Mouse (Mus musculus) midbrain, embryonic 12.5 days (tissue): Measurements from ENCODE around the gene Lats1. TPM values are rescaled to one million over a fixed set of nuclear protein-coding genes. Genes with fewer than 3 reads are reported as not detected.

Experiments used
- ATAC-seq: fragments of 200-750 bp; cut with Nextera tagmentation; 2 replicates; pipeline ENCODE4 v1.8.0; 2017; ENCODE audit warnings: low read depth, moderate TSS enrichment, moderate library complexity; ENCODE audit not compliant: low FRiP score
- H3K27ac ChIP-seq: fragments of 300-500 bp; sonication (generic); replicated peaks from 2 replicates; pipeline ENCODE4 v1.5.1; 2016; ENCODE audit warnings: mild to moderate bottlenecking
- H3K27me3 ChIP-seq: fragments of 300-500 bp; sonication (generic); 2 replicates; pipeline ENCODE4 v1.6.1; 2016; ENCODE audit warnings: mild to moderate bottlenecking
- H3K36me3 ChIP-seq: fragments of 300-500 bp; sonication (generic); 2 replicates; pipeline ENCODE4 v1.6.1; 2016
- H3K4me1 ChIP-seq: fragments of 300-500 bp; sonication (generic); 2 replicates; pipeline ENCODE4 v1.6.1; 2016
- H3K4me2 ChIP-seq: fragments of 300-500 bp; sonication (generic); replicated peaks from 2 replicates; pipeline ENCODE4 v1.6.1; 2016; ENCODE audit warnings: mild to moderate bottlenecking, moderate library complexity
- H3K4me3 ChIP-seq: fragments of 300-500 bp; sonication (generic); 2 replicates; pipeline ENCODE4 v1.5.1; 2016; ENCODE audit warnings: mild to moderate bottlenecking
- H3K9ac ChIP-seq: fragments of 300-500 bp; sonication (generic); replicated peaks from 2 replicates; pipeline ENCODE4 v1.6.1; 2016; ENCODE audit warnings: mild to moderate bottlenecking, moderate library complexity
- H3K9me3 ChIP-seq: fragments of 300-500 bp; sonication (generic); 2 replicates; pipeline ENCODE4 v1.6.1; 2016; ENCODE audit warnings: mild to moderate bottlenecking
- WGBS: fragments of 180-500 bp; shearing (Covaris S2); methylation state at CpG from one replicate; pipeline ENCODE4 v1.1.7; 2016; 5-methylcytosine and 5-hydroxymethylcytosine counted together
- polyA plus RNA-seq: library from polyadenylated mRNA; unstranded; fragments of >200 nt; fragmentation: Nextera tagmentation; extraction: Ambion mirVana; gene quantifications from 2 replicates; pipeline ENCODE4 v1.2.1, GENCODE M21; 2016

The Lats1 gene
- 16.0 and 18.2 TPM in 2 replicates for polyA plus RNA-seq

DNA sequence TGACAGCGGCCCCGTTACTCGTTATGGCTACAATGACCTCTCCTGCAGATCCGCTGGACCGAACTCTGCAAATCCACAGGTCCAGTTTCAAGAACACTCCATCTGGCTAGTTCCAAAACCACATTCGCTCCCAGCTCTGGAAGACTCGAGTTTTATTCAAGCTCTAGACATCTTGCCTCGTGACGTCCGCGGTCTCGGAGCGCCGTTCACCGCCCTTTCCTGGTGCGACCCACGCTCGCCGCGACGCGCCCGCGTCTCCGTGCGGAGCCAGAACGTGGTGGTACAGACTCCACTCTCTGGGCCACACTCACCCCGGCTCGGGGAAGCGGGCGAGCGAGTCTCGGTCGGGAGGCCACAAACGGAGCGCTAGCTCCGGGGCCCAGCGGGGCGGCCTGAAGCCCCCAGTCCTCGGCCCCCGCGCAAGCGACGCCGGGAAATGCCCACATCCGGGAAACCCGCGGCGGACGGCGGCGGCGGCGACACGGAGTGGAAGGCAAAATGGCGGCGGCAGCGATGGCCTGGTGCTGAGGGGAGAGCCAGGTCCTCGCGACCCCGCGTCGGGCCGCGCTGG lies at the start of gene Lats1, which contains the start of gene Pcmt1:
Gene Lats1 (plus strand): TSS at position 484 of the 571 bp plus-strand sequence.
Gene Pcmt1 (minus strand): TSS at position 406 of the 571 bp plus-strand sequence.
- peak within 1 kb of the TSS; percentile 74 for H3K4me2 ChIP-seq
- ATAC-seq = peak; percentile 93
- H3K4me1 ChIP-seq = peaks cover 31% of the 10 kb centered on the region
- peak within 1 kb of the TSS; percentile 100 for H3K4me3 ChIP-seq
- H3K9ac ChIP-seq = peak within 1 kb of the TSS; percentile 99
- peaks cover 31% of the 10 kb centered on the region for H3K36me3 ChIP-seq
- no peaks in the 10 kb centered on the region for H3K9me3 ChIP-seq
- H3K27me3 ChIP-seq = no peaks in the 10 kb centered on the region
- WGBS = under 1% methylated on average over 53 of the region's 65 CpGs
- peak within 1 kb of the TSS; percentile 96 for H3K27ac ChIP-seq

DNA sequence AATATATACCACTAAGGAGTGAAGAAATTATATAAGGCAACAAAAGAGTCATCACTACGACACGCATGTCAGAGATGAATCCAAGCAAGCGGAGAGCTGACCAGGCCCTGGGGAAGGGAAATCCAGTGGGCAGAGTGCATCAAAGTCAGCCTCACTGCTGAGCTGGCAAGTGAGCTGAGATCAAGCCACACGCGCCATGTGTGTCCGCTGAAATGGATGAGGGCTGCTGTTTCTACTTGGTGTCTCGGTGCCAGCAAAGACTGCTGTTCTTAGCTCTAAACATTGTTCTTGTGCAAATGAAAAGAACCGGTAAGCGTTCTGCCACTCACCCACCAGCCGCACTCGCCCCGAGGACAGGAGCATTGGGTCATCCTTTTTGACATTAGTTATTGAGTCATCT lies 40.6 kb upstream of the Lats1 start:
- H3K27me3 ChIP-seq = no peaks in the 10 kb centered on the region
- no peak overlapping the region for H3K9ac ChIP-seq
- H3K4me3 ChIP-seq = no peak overlapping the region
- WGBS = 96% methylated on average over 12 of the region's 12 CpGs
- H3K4me1 ChIP-seq = no peaks in the 10 kb centered on the region
- no peak overlapping the region for H3K4me2 ChIP-seq
- no peak overlapping the region for H3K27ac ChIP-seq
- no peak for ATAC-seq
- H3K36me3 ChIP-seq = peaks cover 61% of the 10 kb centered on the region
- no peaks in the 10 kb centered on the region for H3K9me3 ChIP-seq

GRCm38 (mm10) chr10:7645911-7646310 lies 35.1 kb upstream of the Lats1 start:
- Histone ChIP-seq H3K27me3 (no peaks in the 10 kb centered on the region), H3K27ac (no peak overlapping the region), H3K36me3 (peaks cover 46% of the 10 kb centered on the region), H3K9ac (no peak overlapping the region), H3K4me3 (no peak overlapping the region), H3K4me2 (no peak overlapping the region), H3K9me3 (no peaks in the 10 kb centered on the region), H3K4me1 (no peaks in the 10 kb centered on the region)
- ATAC-seq = no peak
- WGBS = 87% methylated on average over 2 of the region's 2 CpGs

DNA sequence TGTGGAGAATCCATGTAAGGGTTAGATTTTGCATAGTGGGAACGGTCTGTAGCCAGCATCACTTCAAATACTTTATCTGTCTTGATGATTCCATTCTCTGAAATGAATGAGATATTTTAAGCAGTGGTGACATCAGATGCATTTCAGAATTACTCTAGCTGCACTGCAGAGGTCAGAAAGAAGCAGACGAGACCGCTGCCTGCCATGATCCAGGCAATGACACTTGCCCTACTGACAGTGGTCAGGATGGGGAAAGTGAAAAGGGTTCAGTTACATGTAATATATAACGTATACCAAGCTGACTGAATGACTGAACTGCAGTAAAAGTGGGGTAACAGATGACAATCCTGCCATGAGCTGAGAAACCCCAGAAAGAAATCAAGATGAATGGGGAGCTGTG lies 32.0 kb upstream of the Lats1 start:
- no peak overlapping the region for H3K4me2 ChIP-seq
- H3K36me3 ChIP-seq = peaks cover 29% of the 10 kb centered on the region
- ATAC-seq = no peak
- H3K4me3 ChIP-seq = no peak overlapping the region
- H3K27ac ChIP-seq = no peak overlapping the region
- H3K9me3 ChIP-seq = no peaks in the 10 kb centered on the region
- no peak overlapping the region for H3K9ac ChIP-seq
- H3K27me3 ChIP-seq = no peaks in the 10 kb centered on the region
- WGBS = 92% methylated on average over 4 of the region's 4 CpGs
- H3K4me1 ChIP-seq = no peaks in the 10 kb centered on the region

DNA sequence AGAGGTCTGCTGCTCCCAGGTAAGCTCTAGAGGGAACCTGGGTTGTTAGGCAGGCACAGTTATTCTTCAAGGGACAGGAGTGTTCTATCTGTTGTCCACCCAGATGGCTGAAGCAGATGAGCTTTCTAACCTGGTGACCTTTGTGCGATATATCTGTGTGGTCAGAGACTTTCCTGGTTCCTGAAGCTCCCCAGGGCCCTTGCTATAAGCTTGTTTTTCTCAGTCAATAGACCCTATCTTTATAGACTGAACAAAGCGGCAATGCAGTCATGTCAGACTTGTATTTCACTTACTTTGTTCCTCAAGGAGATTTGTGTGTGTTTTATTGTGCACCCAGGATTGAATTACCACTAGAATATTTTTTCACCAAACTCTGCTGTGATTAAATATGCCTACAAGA lies 30.0 kb upstream of the Lats1 start:
- H3K4me1 ChIP-seq = no peaks in the 10 kb centered on the region
- no peak overlapping the region for H3K4me3 ChIP-seq
- H3K4me2 ChIP-seq = no peak overlapping the region
- H3K36me3 ChIP-seq = peaks cover 20% of the 10 kb centered on the region
- no peak overlapping the region for H3K27ac ChIP-seq
- WGBS = 93% methylated on average over 2 of the region's 2 CpGs
- ATAC-seq = no peak
- H3K9ac ChIP-seq = no peak overlapping the region
- H3K9me3 ChIP-seq = no peaks in the 10 kb centered on the region
- no peaks in the 10 kb centered on the region for H3K27me3 ChIP-seq

DNA sequence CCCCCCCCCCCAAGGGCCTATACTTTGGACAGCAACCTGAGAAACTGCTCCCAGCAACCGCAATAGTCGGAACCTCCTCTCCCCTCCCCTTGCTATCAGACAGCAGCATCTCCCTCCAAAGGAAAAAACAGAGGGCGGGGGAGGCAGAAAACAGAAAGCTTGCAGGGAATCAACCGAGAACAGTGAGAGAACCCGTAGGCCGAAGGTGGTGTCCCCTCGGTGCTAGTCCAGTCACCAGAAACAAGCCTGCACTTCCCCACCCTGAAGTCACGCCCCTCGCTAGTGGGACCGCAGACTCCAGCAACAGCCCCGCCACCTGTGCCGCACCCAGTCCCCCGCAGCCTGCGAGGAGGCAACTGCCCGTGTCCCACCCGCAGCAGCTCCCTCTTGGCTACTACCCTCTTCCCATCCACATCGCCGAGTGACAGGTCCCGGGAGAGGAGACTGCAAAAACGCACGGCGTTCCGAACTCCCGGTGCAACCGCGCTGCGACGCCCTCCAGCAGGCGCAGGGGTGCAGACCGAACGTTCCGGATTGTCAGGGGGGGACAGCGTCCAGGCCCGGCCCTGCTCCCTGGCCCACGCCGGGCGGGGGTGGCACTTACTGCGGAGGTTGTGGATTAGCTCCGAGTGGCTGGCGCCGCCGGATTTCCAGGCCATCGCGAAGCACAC lies 18.4 kb upstream of the Lats1 start:
- Histone ChIP-seq H3K36me3 (no peaks in the 10 kb centered on the region), H3K27ac (peak overlapping the region; percentile 89), H3K27me3 (no peaks in the 10 kb centered on the region), H3K4me3 (peak overlapping the region; percentile 74), H3K4me2 (peak overlapping the region; percentile 86), H3K9me3 (no peaks in the 10 kb centered on the region), H3K4me1 (peaks cover 8% of the 10 kb centered on the region), H3K9ac (peak overlapping the region; percentile 89)
- ATAC-seq = peak; percentile 82
- WGBS = under 1% methylated on average over 44 of the region's 44 CpGs

DNA sequence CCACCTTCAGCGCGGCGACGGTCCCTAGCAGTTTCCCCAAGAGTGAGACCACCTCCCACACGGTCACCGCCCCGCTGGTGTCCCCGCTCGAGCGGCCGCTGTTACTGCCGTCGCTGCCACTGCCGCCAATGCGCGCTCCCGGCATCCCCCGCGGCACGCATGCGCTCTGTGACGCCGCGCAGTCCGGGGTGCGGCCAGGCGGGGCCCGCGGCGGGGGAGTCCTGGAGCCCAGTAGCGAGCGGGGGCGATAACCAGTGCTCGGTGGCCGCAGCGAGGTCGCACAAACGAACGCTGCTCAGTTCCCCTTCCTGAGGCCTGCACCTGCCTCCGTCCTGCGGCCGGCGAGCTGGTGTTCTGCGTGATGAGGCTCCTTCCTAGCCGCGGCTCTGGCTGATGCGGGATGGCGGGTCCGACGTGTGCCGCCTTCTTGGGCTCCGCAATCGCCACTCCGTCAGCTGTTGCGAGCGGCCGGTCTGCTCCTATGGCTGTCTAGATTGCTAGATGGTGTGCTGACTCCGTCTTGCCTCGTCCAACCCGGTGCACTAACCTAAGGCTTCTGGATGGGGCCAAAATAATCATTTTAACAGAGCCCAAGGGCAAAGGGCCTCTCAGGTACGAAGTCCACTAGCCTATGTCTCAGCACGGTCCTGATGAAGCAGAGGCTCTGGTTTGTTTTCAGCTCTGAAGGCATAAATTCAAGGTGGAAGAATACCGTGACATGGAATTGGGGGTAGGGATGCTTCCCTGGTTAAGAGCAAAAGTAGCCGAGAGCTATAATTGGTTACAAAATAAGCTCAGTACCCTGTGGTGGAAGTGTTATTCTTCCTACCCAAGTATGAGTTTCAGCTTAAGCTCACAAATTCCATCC lies 17.6 kb upstream of the Lats1 start:
- Histone ChIP-seq H3K27ac (peak overlapping the region; percentile 89), H3K9ac (peak overlapping the region; percentile 89), H3K4me1 (peaks cover 14% of the 10 kb centered on the region), H3K4me3 (peak overlapping the region; percentile 74), H3K4me2 (peak overlapping the region; percentile 86), H3K36me3 (no peaks in the 10 kb centered on the region), H3K27me3 (no peaks in the 10 kb centered on the region), H3K9me3 (no peaks in the 10 kb centered on the region)
- ATAC-seq = peak; percentile 91
- WGBS = under 1% methylated on average over 62 of the region's 64 CpGs

DNA sequence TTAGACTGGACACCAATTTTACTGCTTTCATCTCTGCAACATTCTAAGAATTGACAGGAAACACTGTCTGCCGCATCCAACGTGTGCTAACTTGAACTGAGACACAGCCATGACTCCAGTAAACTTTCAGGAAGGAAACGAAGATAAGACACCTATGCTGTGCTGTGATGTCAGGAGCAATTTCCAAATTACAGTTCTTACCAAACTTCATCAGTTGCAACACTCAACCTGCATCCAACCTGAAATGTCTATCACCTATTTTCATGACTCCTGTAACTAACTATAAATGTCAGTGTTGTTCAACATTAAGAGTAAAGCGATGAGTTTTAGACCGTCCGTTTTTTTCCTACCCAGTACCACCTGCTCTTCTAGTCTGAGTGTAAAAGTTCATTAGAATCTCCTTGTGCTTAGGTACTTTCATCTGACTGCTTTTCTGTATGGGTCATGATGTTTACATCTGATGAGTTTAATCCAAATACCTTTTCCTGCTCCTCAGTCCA lies 16.9 kb upstream of the Lats1 start:
- no peak for ATAC-seq
- H3K9me3 ChIP-seq = no peaks in the 10 kb centered on the region
- peak overlapping the region; percentile 74 for H3K4me3 ChIP-seq
- no peaks in the 10 kb centered on the region for H3K27me3 ChIP-seq
- peaks cover 17% of the 10 kb centered on the region for H3K4me1 ChIP-seq
- 74% methylated on average over 6 of the region's 6 CpGs for WGBS
- H3K36me3 ChIP-seq = no peaks in the 10 kb centered on the region
- peak overlapping the region; percentile 86 for H3K4me2 ChIP-seq
- peak overlapping the region; percentile 89; the same call in 1 of the 2 replicates for H3K9ac ChIP-seq
- 0 out of 2 replicates have a peak overlapping the region, but pooled peaks have one; percentile 89 for H3K27ac ChIP-seq

DNA sequence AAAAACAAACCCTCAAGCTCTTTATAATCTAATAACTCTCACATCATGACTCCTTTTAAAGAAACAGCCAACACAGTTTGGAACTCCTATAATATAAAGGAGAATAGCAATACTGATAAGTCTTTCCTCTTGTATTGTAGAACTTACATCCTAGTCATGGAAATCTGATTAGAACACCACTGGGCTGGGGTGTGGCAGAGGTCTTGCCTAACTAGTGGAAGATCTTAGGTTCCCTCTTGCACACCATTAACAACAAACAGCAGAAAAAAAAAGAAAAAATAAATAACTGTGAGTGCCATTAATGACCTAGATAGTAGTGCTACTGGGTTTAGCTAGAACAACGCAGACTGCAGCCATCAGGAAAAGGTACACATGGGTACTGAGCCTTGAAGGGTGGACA lies 16.1 kb upstream of the Lats1 start:
- 98% methylated on average over 1 of the region's 1 CpGs for WGBS
- Histone ChIP-seq H3K27me3 (no peaks in the 10 kb centered on the region), H3K27ac (no peak overlapping the region), H3K9ac (no peak overlapping the region), H3K4me1 (peaks cover 17% of the 10 kb centered on the region), H3K4me2 (no peak overlapping the region), H3K36me3 (peaks cover 5% of the 10 kb centered on the region), H3K9me3 (no peaks in the 10 kb centered on the region), H3K4me3 (no peak overlapping the region)
- no peak for ATAC-seq

DNA sequence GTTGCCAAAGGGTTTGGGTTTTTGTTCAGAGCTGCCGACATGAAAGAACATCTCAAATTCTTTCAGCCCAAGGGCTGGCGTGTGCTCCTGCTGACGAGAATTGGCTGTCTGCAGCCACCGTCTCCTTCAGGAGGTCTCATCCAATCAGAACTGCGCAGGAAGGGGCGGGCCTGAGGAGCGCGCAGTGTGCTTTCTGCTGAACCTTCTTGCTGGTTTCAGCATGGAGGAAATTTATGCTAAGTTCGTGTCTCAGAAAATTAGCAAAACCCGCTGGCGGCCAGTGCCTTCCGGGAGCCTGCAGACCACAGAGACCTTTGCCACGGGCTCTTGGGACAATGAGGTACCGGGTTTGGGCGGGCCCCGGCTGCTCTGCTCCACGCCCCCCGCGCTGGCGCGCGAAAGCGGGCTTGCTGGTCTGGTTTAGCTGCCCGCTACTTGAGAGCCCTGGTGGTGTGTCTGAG lies 13.6 kb upstream of the Lats1 start, which contains the start of gene Nup43:
Gene Nup43 (plus strand): TSS at position 162 of the 461 bp plus-strand sequence.
- under 1% methylated on average over 24 of the region's 24 CpGs for WGBS
- H3K27me3 ChIP-seq = no peaks in the 10 kb centered on the region
- H3K36me3 ChIP-seq = peaks cover 15% of the 10 kb centered on the region
- H3K4me3 ChIP-seq = peak within 1 kb of the TSS; percentile 88
- peak within 1 kb of the TSS; percentile 77 for H3K27ac ChIP-seq
- H3K4me1 ChIP-seq = peaks cover 17% of the 10 kb centered on the region
- peak within 1 kb of the TSS; percentile 64 for H3K4me2 ChIP-seq
- no peaks in the 10 kb centered on the region for H3K9me3 ChIP-seq
- H3K9ac ChIP-seq = peak within 1 kb of the TSS; percentile 63
- ATAC-seq = peak; percentile 84

DNA sequence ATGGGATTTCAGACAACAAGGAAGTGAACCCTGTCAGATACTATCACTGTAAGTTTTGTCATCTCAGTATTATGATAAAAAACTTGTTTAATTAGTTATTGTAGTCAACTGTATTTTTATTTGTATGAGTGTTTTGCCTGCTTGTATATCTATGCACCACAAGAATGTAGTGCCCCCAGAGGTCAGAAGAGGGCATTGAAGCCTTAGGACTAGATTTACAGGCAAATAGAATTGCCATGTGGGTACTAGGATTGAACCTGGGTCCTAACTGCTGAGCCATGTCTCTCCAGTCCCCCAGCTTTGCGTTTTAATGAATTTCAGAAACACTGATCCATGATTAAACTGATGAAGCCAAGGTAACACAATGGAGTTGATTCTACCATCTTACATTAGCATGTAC lies 7.3 kb upstream of the Lats1 start:
- Histone ChIP-seq H3K4me1 (no peaks in the 10 kb centered on the region), H3K4me2 (no peak overlapping the region), H3K36me3 (peaks cover 54% of the 10 kb centered on the region), H3K9me3 (no peaks in the 10 kb centered on the region), H3K9ac (no peak overlapping the region), H3K27me3 (no peaks in the 10 kb centered on the region), H3K27ac (no peak overlapping the region), H3K4me3 (no peak overlapping the region)
- no peak for ATAC-seq
- WGBS = 69% methylated on average over 1 of the region's 1 CpGs
